Mouse (Mus musculus) hindbrain, embryonic 15.5 days (tissue): Measurements from ENCODE around the gene Kcns3. TPM values are rescaled to one million over a fixed set of nuclear protein-coding genes. Genes with fewer than 3 reads are reported as not detected.

Experiments
- ATAC-seq: fragments of 200-750 bp; cut with Nextera tagmentation; 2 replicates; pipeline ENCODE4 v1.8.0; 2017; ENCODE audit warnings: low read depth, moderate number of reproducible peaks, moderate TSS enrichment; ENCODE audit not compliant: low FRiP score
- H3K27ac ChIP-seq: fragments of 300-500 bp; sonication (generic); replicated peaks from 2 replicates; pipeline ENCODE4 v1.5.1; 2015; ENCODE audit warnings: mild to moderate bottlenecking, inconsistent platforms
- H3K27me3 ChIP-seq: fragments of 300-500 bp; sonication (generic); 2 replicates; pipeline ENCODE4 v1.6.1; 2015; ENCODE audit warnings: control low read depth, inconsistent platforms
- H3K36me3 ChIP-seq: fragments of 300-500 bp; sonication (generic); 2 replicates; pipeline ENCODE4 v1.6.1; 2015; ENCODE audit warnings: control low read depth, inconsistent platforms
- H3K4me1 ChIP-seq: fragments of 300-500 bp; sonication (generic); replicated peaks from 2 replicates; pipeline ENCODE4 v1.6.1; 2015; ENCODE audit warnings: control low read depth, inconsistent platforms
- H3K4me2 ChIP-seq: fragments of 300-500 bp; sonication (generic); 2 replicates; pipeline ENCODE4 v1.6.1; 2015; ENCODE audit warnings: moderate library complexity, mild to moderate bottlenecking, inconsistent platforms
- H3K4me3 ChIP-seq: fragments of 300-500 bp; sonication (generic); 2 replicates; pipeline ENCODE4 v1.5.1; 2015; ENCODE audit warnings: mild to moderate bottlenecking, inconsistent platforms
- H3K9ac ChIP-seq: fragments of 300-500 bp; sonication (generic); 2 replicates; pipeline ENCODE4 v1.6.1; 2015; ENCODE audit warnings: inconsistent platforms
- H3K9me3 ChIP-seq: fragments of 300-500 bp; sonication (generic); 2 replicates; pipeline ENCODE4 v1.6.1; 2016; ENCODE audit warnings: control low read depth, inconsistent platforms
- WGBS: fragments of 180-500 bp; shearing (Covaris S2); methylation state at CpG from one replicate; pipeline ENCODE4 v1.1.7; 2015; 5-methylcytosine and 5-hydroxymethylcytosine counted together
- polyA plus RNA-seq: library from polyadenylated mRNA; unstranded; fragments of >200 nt; fragmentation: Nextera tagmentation; extraction: Ambion mirVana; gene quantifications from 2 replicates; pipeline ENCODE4 v1.2.1, GENCODE M21; 2015

Gene Kcns3
- polyA plus RNA-seq, 1 experiment from 2014 or later: 0.80 TPM

DNA sequence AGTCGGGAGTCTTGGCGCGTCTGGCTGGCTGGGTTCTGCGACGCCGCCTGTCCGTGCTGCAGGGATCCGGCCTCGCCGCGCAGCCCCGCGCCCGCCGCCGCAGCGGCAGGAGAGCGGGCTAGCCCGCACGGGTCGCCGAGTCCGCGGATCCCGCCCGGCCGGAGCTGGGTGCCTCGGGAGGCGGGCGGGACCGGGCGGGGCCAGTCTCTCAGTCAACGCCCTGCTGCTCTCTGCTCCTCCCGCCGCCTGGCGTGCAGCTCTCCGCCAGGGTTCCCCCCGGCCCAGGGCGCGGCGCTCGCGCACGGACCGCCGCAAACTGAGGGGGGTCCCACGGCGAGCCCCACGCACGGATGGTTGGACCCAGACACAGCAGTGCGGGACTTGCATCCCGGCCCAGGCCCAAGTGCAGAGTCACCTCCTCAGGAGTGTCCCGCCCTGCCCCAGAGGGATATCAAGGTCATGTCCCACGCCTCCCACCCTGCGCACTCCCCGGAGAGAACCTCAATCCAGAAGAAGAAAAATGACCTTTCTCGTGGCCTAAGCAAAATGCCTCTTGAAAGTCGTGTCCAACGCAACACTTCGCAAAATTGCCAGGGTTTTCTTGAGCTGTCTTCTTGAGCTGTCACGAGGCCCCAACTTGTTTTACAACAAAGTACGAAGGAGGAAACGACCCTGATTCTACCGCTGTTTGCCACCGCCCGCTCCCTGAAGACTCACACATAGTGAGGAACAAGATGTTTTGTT is 492 bp downstream of the Kcns3 start:
- under 1% methylated on average over 64 of the region's 66 CpGs for WGBS

DNA sequence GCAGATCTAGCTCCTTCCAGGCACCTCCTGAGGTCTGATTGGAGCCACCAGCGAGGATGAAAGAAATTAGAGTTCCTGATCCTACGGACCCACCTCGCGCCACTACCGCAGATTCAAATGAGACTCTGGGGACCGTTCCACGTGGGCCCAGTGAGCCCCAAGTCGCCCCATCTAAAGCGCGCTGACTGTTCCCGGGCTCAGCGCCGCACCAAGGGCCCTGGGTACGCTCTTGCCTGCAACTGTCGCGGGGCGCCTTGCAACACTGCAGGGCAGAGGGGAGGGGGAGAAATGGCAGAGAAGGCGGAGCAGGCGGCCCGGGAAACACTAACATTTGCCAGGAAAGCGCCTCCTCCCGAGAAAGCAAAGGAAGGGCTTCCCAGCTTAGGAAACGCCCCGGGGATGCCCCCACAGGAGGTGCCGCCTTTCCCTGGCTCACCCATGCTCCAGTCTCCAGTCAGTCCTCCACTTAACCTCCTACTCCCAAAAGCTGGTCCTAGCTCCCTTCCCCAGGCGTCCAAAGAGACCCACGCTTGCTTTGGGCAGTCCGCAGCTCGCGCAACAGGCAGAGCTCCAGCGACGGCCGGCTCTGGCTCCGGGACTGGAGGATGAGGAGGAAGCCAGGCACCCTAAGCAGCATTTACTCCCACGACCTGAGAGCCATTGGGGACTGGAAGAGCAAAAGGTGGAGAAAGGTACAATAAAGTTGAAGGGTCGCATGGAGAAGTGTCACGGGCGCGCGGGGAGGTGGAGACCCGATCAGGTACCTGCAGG is 1.2 kb downstream of the Kcns3 start:
- no peaks in the 10 kb centered on the region for H3K36me3 ChIP-seq
- under 1% methylated on average over 41 of the region's 41 CpGs for WGBS
- H3K4me2 ChIP-seq: peak overlapping the region; percentile 99
- peaks cover 42% of the 10 kb centered on the region for H3K27me3 ChIP-seq
- peaks cover 21% of the 10 kb centered on the region for H3K4me1 ChIP-seq
- no peaks in the 10 kb centered on the region for H3K9me3 ChIP-seq
- peak; percentile 79 for ATAC-seq
- H3K27ac ChIP-seq: no peak overlapping the region
- H3K9ac ChIP-seq: peak overlapping the region; percentile 53
- H3K4me3 ChIP-seq: peak overlapping the region; percentile 55

More for the DNA sequence above, 492 bp downstream of the Kcns3 start:
- peak; percentile 70 for ATAC-seq
- Histone ChIP-seq H3K9ac (peak overlapping the region; percentile 53), H3K9me3 (no peaks in the 10 kb centered on the region), H3K36me3 (no peaks in the 10 kb centered on the region), H3K27me3 (peaks cover 42% of the 10 kb centered on the region), H3K4me2 (peak overlapping the region; percentile 99), H3K4me3 (peak overlapping the region; percentile 55), H3K27ac (no peak overlapping the region), H3K4me1 (peaks cover 21% of the 10 kb centered on the region)

DNA sequence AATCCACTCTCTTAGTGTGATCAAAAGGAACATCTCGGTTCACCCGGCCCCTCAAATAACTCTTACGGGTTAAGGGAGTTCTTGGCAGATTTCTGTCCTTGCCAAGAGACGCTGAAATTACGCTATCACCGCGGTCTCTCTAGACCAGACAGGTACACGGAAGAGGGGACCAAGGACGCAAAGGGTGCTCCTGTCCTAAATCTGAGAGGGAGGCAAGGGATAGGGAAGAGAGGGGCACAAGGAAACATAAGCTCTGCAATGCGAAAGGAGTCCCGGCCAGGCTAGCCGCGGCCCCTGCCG is 1.8 kb downstream of the Kcns3 start:
- Histone ChIP-seq H3K4me3 (peak overlapping the region; percentile 55), H3K27ac (no peak overlapping the region), H3K27me3 (peaks cover 42% of the 10 kb centered on the region), H3K4me1 (peaks cover 21% of the 10 kb centered on the region), H3K9me3 (no peaks in the 10 kb centered on the region), H3K9ac (peak overlapping the region; percentile 53; the same call in 1 of the 2 replicates), H3K36me3 (no peaks in the 10 kb centered on the region), H3K4me2 (peak overlapping the region; percentile 99)
- no peak for ATAC-seq
- WGBS: 2% methylated on average over 14 of the region's 14 CpGs

DNA sequence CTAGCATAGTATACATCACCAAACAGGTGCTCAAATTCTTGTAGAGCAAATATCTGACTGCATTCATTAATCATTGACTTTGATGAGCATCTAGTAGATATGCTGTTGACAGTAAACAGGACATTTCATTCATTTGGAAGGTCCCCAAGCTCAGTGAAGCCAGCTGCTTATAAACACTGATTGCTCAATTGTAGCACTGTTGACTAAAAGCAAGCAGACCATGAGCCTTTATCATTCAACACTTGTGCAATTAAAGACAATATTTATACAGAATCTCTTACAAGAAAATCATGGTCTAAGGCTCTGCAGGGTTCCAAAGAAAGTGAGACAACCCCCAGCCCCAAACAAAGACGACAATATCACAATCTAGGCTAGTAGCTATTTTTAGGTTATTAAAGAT is 6.0 kb downstream of the Kcns3 start:
- Histone ChIP-seq H3K9me3 (no peaks in the 10 kb centered on the region), H3K36me3 (no peaks in the 10 kb centered on the region), H3K27me3 (peaks cover 17% of the 10 kb centered on the region), H3K4me2 (no peak overlapping the region), H3K4me3 (no peak overlapping the region), H3K27ac (no peak overlapping the region), H3K4me1 (peaks cover 11% of the 10 kb centered on the region), H3K9ac (no peak overlapping the region)
- WGBS: 79% methylated on average over 1 of the region's 1 CpGs
- ATAC-seq: no peak

DNA sequence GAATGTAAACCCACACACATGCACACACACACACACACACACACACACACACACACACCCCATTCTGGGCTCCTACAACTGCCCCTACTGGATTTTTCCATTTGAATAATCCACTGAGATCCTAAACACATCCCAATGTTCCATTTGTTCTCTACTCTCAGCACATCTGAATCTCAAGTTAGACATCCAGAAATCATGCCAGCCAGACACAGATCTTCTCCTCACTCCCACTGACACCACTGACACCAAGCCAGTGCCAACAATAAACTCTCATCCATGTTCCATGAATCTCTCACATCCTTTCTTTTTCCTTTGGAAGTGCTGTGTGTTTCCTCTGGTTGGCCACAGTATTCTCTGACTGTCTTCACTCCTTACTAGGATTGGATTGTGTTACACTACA is 18.4 kb downstream of the Kcns3 start:
- Histone ChIP-seq H3K4me2 (no peak overlapping the region), H3K9me3 (no peaks in the 10 kb centered on the region), H3K27me3 (no peaks in the 10 kb centered on the region), H3K4me3 (no peak overlapping the region), H3K4me1 (no peaks in the 10 kb centered on the region), H3K27ac (no peak overlapping the region), H3K36me3 (no peaks in the 10 kb centered on the region), H3K9ac (no peak overlapping the region)
- ATAC-seq: no peak

DNA sequence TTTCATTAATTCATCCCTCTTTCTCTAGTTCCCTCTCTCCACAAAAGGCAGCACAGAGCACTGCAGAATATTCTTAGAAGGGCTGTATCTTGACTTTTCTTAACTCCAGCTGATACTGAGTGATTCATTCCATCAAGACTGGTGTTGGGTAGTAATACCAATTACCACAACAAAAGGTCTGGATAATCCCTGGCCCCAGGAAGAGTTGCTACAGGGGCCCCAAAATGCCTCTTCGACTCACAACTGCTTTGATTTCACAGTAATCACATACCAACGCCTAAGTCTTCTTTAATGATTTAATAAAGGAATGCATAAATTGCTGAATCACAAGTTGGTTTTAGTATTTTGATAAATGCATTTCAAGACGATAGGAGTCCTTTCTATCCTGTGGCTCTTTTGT is 21.7 kb downstream of the Kcns3 start:
- Histone ChIP-seq H3K9me3 (no peaks in the 10 kb centered on the region), H3K27me3 (no peaks in the 10 kb centered on the region), H3K9ac (no peak overlapping the region), H3K27ac (no peak overlapping the region), H3K36me3 (no peaks in the 10 kb centered on the region), H3K4me3 (no peak overlapping the region), H3K4me1 (no peaks in the 10 kb centered on the region), H3K4me2 (no peak overlapping the region)
- no peak for ATAC-seq
- WGBS: 32% methylated on average over 3 of the region's 3 CpGs

DNA sequence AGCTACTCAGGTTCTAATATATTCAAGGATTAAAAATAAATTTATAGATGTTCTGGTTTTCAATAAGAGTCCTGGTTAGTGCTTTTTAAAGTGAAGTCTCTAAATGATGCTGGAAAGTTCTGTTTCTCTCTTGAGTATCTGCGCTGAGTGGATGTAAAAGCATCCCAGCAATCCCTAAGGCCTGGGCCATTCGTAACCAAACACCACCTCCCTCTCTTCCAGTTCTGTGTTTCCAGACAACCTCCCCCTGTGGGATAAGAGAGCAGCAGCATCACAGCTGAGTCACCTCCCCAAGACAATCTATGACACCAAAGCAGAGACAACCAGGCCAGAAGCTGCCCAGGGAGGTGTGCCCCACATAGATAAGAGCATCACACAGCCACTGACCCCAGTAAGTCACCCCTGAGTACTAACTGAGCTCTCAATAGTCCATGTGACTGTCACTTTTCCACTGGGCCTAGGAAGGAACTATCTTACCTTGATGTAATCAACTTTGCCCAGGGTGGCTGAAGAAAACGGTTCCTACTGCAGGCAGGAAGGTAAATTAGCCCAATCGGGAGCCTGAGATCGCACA is 24.6 kb downstream of the Kcns3 start:
- H3K9me3 ChIP-seq: no peaks in the 10 kb centered on the region

DNA sequence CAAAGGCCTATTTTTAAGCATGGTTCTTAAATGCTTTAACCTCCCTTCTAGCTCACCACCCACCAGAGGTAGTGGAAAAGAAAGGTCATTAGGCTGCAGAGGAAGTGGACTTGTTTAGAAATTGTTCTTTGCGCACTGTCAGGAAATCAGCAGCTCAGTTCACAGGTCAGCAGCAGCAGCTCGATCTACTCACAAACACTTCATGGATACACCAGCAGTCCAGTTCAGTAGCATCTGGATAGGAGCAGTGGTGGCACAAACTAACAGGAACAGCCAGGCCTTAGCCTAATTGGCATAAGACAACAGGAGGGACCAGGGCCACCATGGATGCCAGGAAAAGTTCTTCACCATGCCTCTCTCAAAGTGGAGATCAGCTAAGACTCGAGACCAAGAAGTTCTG is 49.3 kb downstream of the Kcns3 start:
- H3K27me3 ChIP-seq: no peaks in the 10 kb centered on the region
- H3K36me3 ChIP-seq: no peaks in the 10 kb centered on the region
- no peak overlapping the region for H3K4me3 ChIP-seq
- no peak overlapping the region for H3K27ac ChIP-seq
- H3K4me1 ChIP-seq: no peaks in the 10 kb centered on the region
- H3K4me2 ChIP-seq: no peak overlapping the region
- ATAC-seq: no peak
- 88% methylated on average over 3 of the region's 3 CpGs for WGBS
- no peak overlapping the region for H3K9ac ChIP-seq
- H3K9me3 ChIP-seq: no peaks in the 10 kb centered on the region

More for the DNA sequence above, 24.6 kb downstream of the Kcns3 start:
- Histone ChIP-seq H3K27me3 (no peaks in the 10 kb centered on the region), H3K36me3 (no peaks in the 10 kb centered on the region), H3K27ac (no peak overlapping the region), H3K4me3 (no peak overlapping the region), H3K4me2 (no peak overlapping the region), H3K4me1 (no peaks in the 10 kb centered on the region), H3K9ac (no peak overlapping the region)
- WGBS: 72% methylated on average over 5 of the region's 5 CpGs
- ATAC-seq: no peak

DNA sequence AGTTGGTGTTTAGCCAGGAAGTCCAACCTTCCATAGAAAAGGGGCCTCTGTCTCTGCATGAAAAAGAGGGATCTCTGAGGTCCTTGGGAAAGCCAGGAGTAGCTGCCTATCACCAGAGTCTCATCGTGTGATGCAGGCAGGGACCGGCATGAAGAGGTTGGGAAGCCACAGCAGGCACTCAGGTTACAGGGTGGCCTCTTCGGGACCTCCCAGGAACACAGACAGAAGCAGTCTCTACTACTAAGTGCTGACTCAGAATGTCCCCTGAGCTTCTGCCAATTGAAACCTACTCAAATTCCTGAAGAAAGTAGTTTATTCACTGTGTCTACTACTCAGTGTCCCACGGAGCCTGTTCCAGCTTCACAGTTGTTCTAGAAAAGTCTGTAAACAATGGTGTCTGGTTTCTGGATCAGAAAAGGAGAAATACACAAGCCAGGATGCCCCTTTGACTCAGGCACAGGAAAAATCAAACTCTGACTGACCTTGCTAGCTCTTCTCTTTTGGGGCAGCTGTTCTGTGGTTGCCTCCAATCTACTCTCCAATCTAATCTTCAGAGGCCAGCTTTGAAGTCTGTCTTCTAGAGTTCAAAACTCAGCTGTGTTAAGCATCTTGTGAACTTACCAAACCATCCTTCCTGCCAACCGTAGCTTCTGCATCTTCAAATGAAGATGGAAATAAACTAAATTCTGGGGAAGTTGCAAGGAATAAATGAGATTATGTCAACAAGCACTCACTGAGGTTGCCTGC is 62.1 kb downstream of the Kcns3 start:
- H3K27me3 ChIP-seq: no peaks in the 10 kb centered on the region
- H3K36me3 ChIP-seq: no peaks in the 10 kb centered on the region

DNA sequence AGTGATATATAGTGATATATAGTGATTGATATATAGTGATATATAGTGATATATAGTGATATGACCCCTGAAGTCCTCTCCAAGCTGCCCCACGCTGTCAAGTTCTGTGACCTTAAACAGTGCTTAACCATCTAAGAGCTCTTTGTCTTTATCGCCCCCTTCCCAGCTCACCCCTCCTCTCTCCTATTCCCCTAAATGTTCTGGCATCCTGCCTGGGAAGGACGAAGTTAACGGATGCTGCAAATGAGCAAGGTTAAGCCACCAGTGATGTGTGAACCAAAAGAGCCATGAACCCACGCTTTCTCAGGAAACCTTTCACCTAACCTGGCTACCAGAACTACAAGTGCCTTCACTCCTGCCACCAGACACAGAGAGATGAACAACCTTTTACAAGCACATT is 64.0 kb downstream of the Kcns3 start:
- no peaks in the 10 kb centered on the region for H3K36me3 ChIP-seq
- no peak overlapping the region for H3K27ac ChIP-seq
- H3K4me2 ChIP-seq: no peak overlapping the region
- no peaks in the 10 kb centered on the region for H3K9me3 ChIP-seq
- H3K4me1 ChIP-seq: no peaks in the 10 kb centered on the region
- H3K27me3 ChIP-seq: no peaks in the 10 kb centered on the region
- 72% methylated on average over 5 of the region's 5 CpGs for WGBS
- ATAC-seq: no peak
- H3K9ac ChIP-seq: no peak overlapping the region
- no peak overlapping the region for H3K4me3 ChIP-seq

More for the DNA sequence above, 62.1 kb downstream of the Kcns3 start:
- Histone ChIP-seq H3K27ac (no peak overlapping the region), H3K9ac (no peak overlapping the region), H3K4me3 (no peak overlapping the region), H3K4me1 (no peaks in the 10 kb centered on the region), H3K4me2 (no peak overlapping the region), H3K9me3 (no peaks in the 10 kb centered on the region)
- no peak for ATAC-seq
- WGBS: 82% methylated on average over 5 of the region's 5 CpGs

DNA sequence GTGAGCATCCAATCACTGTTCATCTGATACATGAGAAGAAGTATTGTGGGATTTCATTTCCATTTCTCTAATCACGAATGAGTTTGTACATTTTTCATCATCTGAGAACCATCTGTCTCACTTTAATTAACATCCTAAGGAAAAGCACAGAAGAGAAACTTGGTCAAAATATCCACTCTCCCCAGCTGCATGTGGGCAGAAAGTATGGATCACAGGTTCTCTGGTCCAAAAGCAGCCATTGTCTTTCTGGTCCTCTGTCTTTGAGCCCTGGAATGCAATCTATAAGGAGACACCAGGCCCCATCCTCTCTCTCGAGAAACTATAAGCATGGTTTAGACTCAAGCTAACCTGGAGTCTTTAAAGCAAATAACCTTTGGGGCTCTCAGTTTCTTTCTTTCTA is 79.8 kb downstream of the Kcns3 start:
- Histone ChIP-seq H3K4me2 (no peak overlapping the region), H3K4me3 (no peak overlapping the region), H3K9ac (no peak overlapping the region), H3K36me3 (no peaks in the 10 kb centered on the region), H3K27ac (no peak overlapping the region), H3K27me3 (no peaks in the 10 kb centered on the region), H3K9me3 (no peaks in the 10 kb centered on the region), H3K4me1 (no peaks in the 10 kb centered on the region)
- 92% methylated on average over 2 of the region's 2 CpGs for WGBS
- ATAC-seq: no peak

DNA sequence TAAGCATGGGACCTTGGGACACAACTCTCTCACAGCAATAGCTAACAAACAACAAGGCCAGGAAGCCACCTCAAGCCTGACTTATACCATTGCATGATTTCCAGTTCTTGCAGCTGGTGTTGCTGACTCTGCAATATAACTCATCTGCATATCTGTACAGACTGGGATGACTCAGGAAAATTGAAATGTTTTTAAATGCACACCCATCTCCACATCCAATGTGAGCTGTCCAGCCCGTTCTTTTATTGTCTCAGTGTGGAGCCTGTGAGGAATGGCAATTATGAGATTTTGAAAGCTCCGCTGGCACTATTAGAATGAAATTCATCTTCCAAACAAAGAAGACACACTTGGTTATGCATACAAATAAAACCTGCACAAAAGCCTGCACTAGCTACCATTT is 84.0 kb downstream of the Kcns3 start:
- no peaks in the 10 kb centered on the region for H3K9me3 ChIP-seq
- no peak overlapping the region for H3K9ac ChIP-seq
- no peak overlapping the region for H3K4me3 ChIP-seq
- H3K36me3 ChIP-seq: no peaks in the 10 kb centered on the region
- no peak for ATAC-seq
- H3K4me1 ChIP-seq: no peaks in the 10 kb centered on the region
- H3K4me2 ChIP-seq: no peak overlapping the region
- WGBS: 17% methylated on average over 2 of the region's 2 CpGs
- no peak overlapping the region for H3K27ac ChIP-seq
- H3K27me3 ChIP-seq: no peaks in the 10 kb centered on the region
